Mouse (Mus musculus): ENCODE data around the gene Tmem132d. TPM values are rescaled to one million over a fixed set of nuclear protein-coding genes. Genes with fewer than 3 reads are reported as not detected.

The Tmem132d gene
- polyA plus RNA-seq, 2 experiments: 0.33 to 0.58 TPM

DNA sequence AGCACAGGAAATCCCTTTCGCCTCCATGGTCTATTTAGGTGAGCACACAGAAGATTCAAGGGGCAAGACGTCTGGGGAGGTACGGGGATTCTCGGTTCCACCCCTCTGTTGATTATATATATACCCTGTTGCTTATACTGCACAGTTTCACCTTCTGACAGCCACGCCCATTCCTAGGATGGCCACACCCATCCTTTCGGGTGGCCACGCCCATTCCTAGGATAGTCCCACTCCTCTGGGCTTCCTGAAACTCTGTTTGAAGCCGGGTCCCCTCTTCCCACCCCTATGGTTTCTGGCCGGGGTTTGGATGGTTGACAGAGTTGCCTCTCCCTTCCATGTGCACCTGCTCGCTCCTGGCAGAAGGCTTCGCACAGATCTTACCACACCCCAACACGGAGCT, 22.9 kb upstream of the Tmem132d start:
- WGBS: 72% methylated on average over 12 of the region's 12 CpGs
- DNase-seq (ENCODE audit: low spot score): no peak
- H3K4me2 ChIP-seq (replicated peaks; ENCODE audit: low read depth, low read length, severe bottlenecking): no peak overlapping the region

GRCm38 (mm10) chr5:128452196-128452595, 19.3 kb upstream of the Tmem132d start:
- Histone ChIP-seq H3K9ac (ENCODE audit: low read depth, low read length, severe bottlenecking) (no peak overlapping the region), H3K27me3 (ENCODE audit: control insufficient read depth, insufficient read depth, low read length) (no peaks in the 10 kb centered on the region), H3K4me3 (replicated peaks; ENCODE audit: low read length) (no peak overlapping the region), H3K4me2 (replicated peaks; ENCODE audit: low read depth, low read length, severe bottlenecking) (no peak overlapping the region), H3K27ac (replicated peaks; ENCODE audit: low read depth, low read length) (no peak overlapping the region), H3K9me3 (ENCODE audit: control insufficient read depth, low read length) (no peaks in the 10 kb centered on the region), H3K36me3 (ENCODE audit: control insufficient read depth, insufficient read depth, low read length) (no peaks in the 10 kb centered on the region), H3K4me1 (ENCODE audit: control insufficient read depth, insufficient read depth, low read length) (no peaks in the 10 kb centered on the region)
- TF ChIP-seq POLR2A (IDR thresholded peaks at IDR 0.05; ENCODE audit: borderline replicate concordance, extremely low read depth, insufficient read depth, insufficient read length): no peak
- 34% methylated on average over 6 of the region's 6 CpGs for WGBS
- DNase-seq (ENCODE audit: low spot score): no peak
- ATAC-seq (ENCODE audit: low FRiP score, low read depth): no peak

More for the DNA sequence above, 22.9 kb upstream of the Tmem132d start:
- Histone ChIP-seq H3K4me3 (replicated peaks; ENCODE audit: low read length) (no peak overlapping the region), H3K36me3 (ENCODE audit: control insufficient read depth, insufficient read depth, low read length) (no peaks in the 10 kb centered on the region), H3K4me1 (ENCODE audit: control insufficient read depth, insufficient read depth, low read length) (no peaks in the 10 kb centered on the region), H3K27ac (replicated peaks; ENCODE audit: low read depth, low read length) (no peak overlapping the region), H3K9me3 (ENCODE audit: control insufficient read depth, low read length) (no peaks in the 10 kb centered on the region), H3K27me3 (ENCODE audit: control insufficient read depth, insufficient read depth, low read length) (no peaks in the 10 kb centered on the region), H3K9ac (ENCODE audit: low read depth, low read length, severe bottlenecking) (no peak overlapping the region)
- no peak for TF ChIP-seq POLR2A (IDR thresholded peaks at IDR 0.05; ENCODE audit: borderline replicate concordance, extremely low read depth, insufficient read depth, insufficient read length)
- no peak for ATAC-seq (ENCODE audit: low FRiP score, low read depth)

- WGBS: 81% methylated on average over 3 of the region's 3 CpGs
- DNase-seq (ENCODE audit: low spot score): no peak
- TF ChIP-seq POLR2A (IDR thresholded peaks at IDR 0.05; ENCODE audit: borderline replicate concordance, extremely low read depth, insufficient read depth, insufficient read length): no peak
- Histone ChIP-seq H3K27ac (replicated peaks; ENCODE audit: low read depth, low read length) (no peak overlapping the region), H3K4me1 (ENCODE audit: control insufficient read depth, insufficient read depth, low read length) (no peaks in the 10 kb centered on the region), H3K27me3 (ENCODE audit: control insufficient read depth, insufficient read depth, low read length) (0 out of 2 replicates have a peak, but pooled peaks cover 3% of the 10 kb centered on the region), H3K4me2 (replicated peaks; ENCODE audit: low read depth, low read length, severe bottlenecking) (no peak overlapping the region), H3K36me3 (ENCODE audit: control insufficient read depth, insufficient read depth, low read length) (no peaks in the 10 kb centered on the region), H3K4me3 (replicated peaks; ENCODE audit: low read length) (no peak overlapping the region), H3K9me3 (ENCODE audit: control insufficient read depth, low read length) (no peaks in the 10 kb centered on the region), H3K9ac (ENCODE audit: low read depth, low read length, severe bottlenecking) (no peak overlapping the region)
- no peak for ATAC-seq (ENCODE audit: low FRiP score, low read depth)
These were observed 17.9 kb upstream of the Tmem132d start for GRCm38 (mm10) chr5:128450808-128451207.

DNA sequence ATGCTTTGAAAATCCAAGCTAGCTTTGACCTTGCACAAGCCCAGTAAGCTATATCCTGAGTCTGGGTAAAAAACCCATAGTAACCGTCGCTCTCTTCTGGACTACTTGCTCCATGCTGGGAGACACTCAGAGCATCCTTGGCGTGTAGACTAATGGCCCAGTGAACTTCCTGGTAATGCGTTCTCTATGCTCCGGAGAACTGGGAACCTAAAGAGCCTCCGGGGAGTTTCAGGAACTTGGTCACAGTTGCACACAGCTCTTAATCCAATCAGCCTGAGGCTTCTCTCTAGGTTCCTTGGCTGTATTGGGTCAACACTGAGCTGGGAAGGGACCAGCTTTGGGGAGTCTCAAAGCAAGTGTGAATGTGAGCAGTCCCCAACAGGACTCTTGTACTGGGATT, 12.0 kb upstream of the Tmem132d start:
- H3K36me3 ChIP-seq (ENCODE audit: control insufficient read depth, insufficient read depth, low read length): no peaks in the 10 kb centered on the region
- TF ChIP-seq POLR2A (IDR thresholded peaks at IDR 0.05; ENCODE audit: borderline replicate concordance, extremely low read depth, insufficient read depth, insufficient read length): no peak
- H3K9me3 ChIP-seq (ENCODE audit: control insufficient read depth, low read length): no peaks in the 10 kb centered on the region
- 18% methylated on average over 6 of the region's 6 CpGs for WGBS
- H3K9ac ChIP-seq (ENCODE audit: low read depth, low read length, severe bottlenecking): no peak overlapping the region
- DNase-seq (ENCODE audit: low spot score) (no peak), ATAC-seq (ENCODE audit: low FRiP score, low read depth) (no peak)
- H3K4me3 ChIP-seq (replicated peaks; ENCODE audit: low read length): no peak overlapping the region
- no peaks in the 10 kb centered on the region for H3K4me1 ChIP-seq (ENCODE audit: control insufficient read depth, insufficient read depth, low read length)
- H3K4me2 ChIP-seq (replicated peaks; ENCODE audit: low read depth, low read length, severe bottlenecking): no peak overlapping the region
- H3K27ac ChIP-seq (replicated peaks; ENCODE audit: low read depth, low read length): no peak overlapping the region
- peaks cover 37% of the 10 kb centered on the region for H3K27me3 ChIP-seq (ENCODE audit: control insufficient read depth, insufficient read depth, low read length)

DNA sequence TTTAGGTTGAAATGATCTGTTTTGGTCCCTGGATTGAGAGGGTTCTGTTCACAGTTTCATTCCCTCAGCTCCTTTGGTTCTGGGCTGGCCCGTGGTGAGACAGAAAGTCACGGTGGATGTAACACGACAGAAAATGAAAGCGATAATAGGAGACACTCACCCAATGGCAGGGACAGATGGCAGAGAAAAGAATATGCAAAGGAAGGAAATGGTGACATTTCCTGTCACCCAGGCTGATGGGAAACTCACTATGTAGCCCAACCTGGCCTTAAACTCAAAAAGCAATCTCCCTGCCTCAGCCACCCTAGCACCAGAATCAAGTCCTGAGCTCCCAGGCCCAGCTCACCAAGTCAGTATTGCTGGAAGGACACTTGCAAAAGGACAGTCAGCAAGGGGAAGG, 11.0 kb upstream of the Tmem132d start:
- Histone ChIP-seq H3K27ac (replicated peaks; ENCODE audit: low read depth, low read length) (no peak overlapping the region), H3K36me3 (ENCODE audit: control insufficient read depth, insufficient read depth, low read length) (no peaks in the 10 kb centered on the region), H3K4me3 (replicated peaks; ENCODE audit: low read length) (0 out of 2 replicates have a peak overlapping the region, but pooled peaks have one; percentile 5), H3K9ac (ENCODE audit: low read depth, low read length, severe bottlenecking) (no peak overlapping the region), H3K27me3 (ENCODE audit: control insufficient read depth, insufficient read depth, low read length) (peaks cover 37% of the 10 kb centered on the region), H3K4me2 (replicated peaks; ENCODE audit: low read depth, low read length, severe bottlenecking) (no peak overlapping the region), H3K9me3 (ENCODE audit: control insufficient read depth, low read length) (no peaks in the 10 kb centered on the region), H3K4me1 (ENCODE audit: control insufficient read depth, insufficient read depth, low read length) (no peaks in the 10 kb centered on the region)
- WGBS: 54% methylated on average over 4 of the region's 4 CpGs
- no peak for DNase-seq (ENCODE audit: low spot score)
- no peak for ATAC-seq (ENCODE audit: low FRiP score, low read depth)
- no peak for TF ChIP-seq POLR2A (IDR thresholded peaks at IDR 0.05; ENCODE audit: borderline replicate concordance, extremely low read depth, insufficient read depth, insufficient read length)

- TF ChIP-seq POLR2A (IDR thresholded peaks at IDR 0.05; ENCODE audit: borderline replicate concordance, extremely low read depth, insufficient read depth, insufficient read length): no peak
These were observed 8.2 kb upstream of the Tmem132d start for GRCm38 (mm10) chr5:128441121-128441520.

More at GRCm38 (mm10) chr5:128441121-128441520, 8.2 kb upstream of the Tmem132d start:
- H3K4me1 ChIP-seq (ENCODE audit: control insufficient read depth, insufficient read depth, low read length): no peaks in the 10 kb centered on the region
- no peak for ATAC-seq (ENCODE audit: low FRiP score, low read depth)
- no peak overlapping the region for H3K4me3 ChIP-seq (replicated peaks; ENCODE audit: low read length)
- H3K9ac ChIP-seq (ENCODE audit: low read depth, low read length, severe bottlenecking): no peak overlapping the region
- DNase-seq (ENCODE audit: low spot score): no peak
- H3K27ac ChIP-seq (replicated peaks; ENCODE audit: low read depth, low read length): no peak overlapping the region
- no peaks in the 10 kb centered on the region for H3K9me3 ChIP-seq (ENCODE audit: control insufficient read depth, low read length)
- no peaks in the 10 kb centered on the region for H3K36me3 ChIP-seq (ENCODE audit: control insufficient read depth, insufficient read depth, low read length)
- peaks cover 57% of the 10 kb centered on the region for H3K27me3 ChIP-seq (ENCODE audit: control insufficient read depth, insufficient read depth, low read length)
- no peak overlapping the region for H3K4me2 ChIP-seq (replicated peaks; ENCODE audit: low read depth, low read length, severe bottlenecking)
- WGBS: 16% methylated on average over 5 of the region's 5 CpGs

All from limb, embryonic 14.5 days (tissue).